Mouse (Mus musculus): ENCODE data around the gene Ets1.

Ets1 gene

DNA sequence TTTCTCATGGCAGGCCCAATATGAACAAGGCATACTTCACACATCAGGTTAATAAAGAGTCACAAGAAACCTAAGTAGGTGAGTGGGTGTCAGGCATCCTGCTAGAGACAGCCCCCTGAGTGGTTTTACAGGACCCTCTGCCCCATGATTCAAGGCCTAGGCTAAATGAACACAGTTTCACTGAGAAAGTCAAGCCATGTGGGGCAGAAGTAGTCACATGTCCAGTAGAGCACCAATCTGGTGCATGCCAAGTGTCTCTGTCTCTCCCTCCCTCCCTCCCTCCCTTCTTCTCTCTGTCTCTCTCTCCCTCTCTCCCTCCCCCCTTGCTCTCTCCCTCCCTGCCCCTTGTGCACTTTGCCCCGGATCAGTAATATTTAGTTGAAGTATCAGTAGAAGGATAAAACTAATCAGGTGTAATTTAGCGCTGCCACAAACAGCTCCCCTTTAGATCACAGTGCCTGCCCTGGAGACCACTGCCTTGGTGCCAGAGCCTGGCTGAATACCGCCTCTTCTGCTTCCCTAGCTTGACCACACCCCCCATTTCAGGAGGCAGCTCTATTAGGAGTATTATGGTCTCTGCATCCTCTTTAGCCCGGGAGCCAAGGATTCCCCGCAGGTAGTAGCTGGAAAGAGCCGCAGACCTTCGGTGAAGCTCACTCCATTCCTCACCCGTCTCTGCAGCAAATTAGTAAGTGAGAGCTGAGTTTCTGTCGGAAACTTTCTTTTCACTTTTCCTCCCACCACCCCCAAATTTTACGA is at the start of gene Ets1:
TSS of gene Ets1 (plus strand) at position 595 of the 759 bp plus-strand sequence.
- no peak for DNase-seq

GRCm38 (mm10) chr9:32589900-32590299 is 46.1 kb upstream of the Ets1 start:
- DNase-seq = peak; percentile 78 to 84

- DNase-seq = no peak
These were observed 45.5 kb upstream of the Ets1 start for GRCm38 (mm10) chr9:32590571-32590970.

DNA sequence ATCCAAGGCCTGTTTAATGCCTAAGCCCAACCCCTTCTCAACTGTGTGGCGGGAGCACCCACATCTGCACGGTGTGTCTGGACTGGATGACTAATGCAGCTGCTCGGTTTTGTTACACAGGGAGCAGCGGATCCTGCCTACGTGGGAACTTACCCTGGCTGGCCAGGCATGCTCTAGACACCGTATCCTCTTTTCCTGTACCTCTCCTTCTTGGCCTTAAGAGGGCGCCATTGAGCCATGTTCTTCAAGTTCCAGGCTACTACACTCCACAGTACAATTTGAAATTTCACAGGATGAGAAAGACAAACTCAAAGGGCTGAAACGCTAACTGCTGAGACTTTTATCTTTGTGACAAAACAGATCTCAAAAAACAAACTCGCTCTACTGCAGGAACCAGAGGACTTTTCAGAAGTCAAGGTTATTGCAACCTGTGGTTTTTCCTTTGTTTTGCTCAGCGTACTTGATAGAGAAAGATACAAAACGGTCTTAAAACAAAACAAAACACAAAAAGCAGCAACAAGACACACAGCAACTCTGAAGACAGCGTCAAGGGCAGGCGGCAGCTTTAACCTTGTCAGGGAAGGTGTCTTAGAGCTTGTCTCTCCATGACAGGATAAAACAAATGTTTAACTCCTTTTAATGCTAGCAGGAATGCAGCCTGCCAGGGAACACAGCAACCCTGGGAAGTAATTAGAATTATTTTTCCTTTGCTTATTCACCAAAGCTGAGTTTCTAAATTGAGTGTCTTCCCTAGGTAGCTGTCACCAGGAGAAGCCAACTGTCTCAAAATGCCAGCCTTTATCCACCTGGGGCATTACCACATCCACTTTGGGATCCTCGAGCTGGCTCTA is 44.1 kb upstream of the Ets1 start:
- peak; percentile 66 to 76 for DNase-seq

GRCm38 (mm10) chr9:32592583-32592890 is 43.5 kb upstream of the Ets1 start:
- no peak for DNase-seq

- no peak for DNase-seq
These were observed 42.2 kb upstream of the Ets1 start for GRCm38 (mm10) chr9:32593816-32594215.

DNA sequence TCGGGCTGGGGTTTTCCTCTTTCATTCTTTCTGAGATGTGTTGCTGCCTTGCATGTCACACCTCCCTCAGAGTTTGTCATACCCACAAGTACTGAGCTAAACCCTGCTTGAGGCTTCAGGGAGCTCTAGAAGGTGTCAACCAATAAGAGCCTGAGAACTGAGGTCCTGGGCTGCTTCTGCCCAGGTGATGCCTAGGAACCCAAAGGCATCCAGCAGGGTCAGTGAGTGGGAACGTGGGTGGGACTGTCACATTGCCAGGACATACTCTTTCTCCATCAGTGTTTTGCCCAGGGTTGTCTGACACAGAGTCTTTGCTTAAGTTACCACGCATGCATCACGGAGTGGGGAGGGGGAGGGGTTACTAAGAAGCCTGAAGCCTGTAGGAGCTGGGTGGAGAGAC is 41.7 kb upstream of the Ets1 start:
- DNase-seq = no peak

DNA sequence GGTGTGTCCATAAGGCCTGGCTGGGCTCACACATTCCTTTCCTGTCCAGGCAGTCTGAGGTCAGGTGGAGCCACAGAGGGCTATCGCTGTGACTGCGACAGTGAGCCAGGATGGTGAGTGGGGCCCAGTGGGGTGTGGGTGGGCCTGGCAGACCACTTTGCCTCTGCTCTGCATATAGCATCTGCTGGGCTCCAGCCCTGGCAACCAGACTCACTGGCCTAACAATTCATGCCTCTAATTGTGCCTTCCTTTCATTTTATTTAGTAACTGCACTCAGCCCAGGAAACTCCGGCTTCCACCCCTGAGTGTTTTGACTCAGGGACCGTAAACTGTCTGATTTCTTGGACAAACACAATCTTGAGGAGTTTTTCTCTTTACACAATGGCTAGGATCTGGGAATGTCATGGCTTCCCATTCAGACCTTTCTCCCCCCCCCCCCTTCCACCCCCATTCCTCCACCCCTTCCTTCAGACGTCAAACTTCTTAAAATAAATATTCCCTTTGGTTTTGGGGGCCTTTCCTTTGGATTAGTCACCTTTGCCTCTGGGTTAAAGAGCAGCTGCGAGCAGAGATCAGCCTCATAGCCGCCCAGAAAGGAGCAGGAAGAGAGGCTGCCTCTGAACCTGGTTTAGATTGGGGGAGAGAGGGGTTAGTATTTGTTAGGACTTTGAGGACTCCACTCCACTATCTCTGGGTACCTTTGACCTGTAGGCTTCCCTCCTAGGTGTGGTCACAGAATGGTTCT is 40.8 kb upstream of the Ets1 start:
- DNase-seq = no peak

DNA sequence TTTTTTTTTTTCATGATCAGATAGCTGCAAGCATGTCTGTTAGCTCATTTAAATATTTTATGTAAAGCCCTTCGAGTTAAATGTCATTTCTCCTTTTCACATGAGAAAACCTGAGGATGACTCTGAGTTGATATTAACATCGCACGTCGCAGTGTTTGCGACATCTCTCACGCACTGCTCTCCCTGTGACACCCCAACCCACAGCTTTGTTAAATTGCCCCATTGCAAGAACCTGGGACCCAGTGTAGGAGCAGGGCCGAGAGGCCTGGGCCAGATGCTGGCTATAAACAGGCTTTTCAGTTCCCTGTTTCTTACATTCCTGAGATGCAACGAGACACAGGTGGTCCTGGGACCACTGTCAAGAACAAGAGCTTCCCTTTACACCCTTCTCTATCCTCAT is 39.7 kb upstream of the Ets1 start:
- DNase-seq = no peak

DNA sequence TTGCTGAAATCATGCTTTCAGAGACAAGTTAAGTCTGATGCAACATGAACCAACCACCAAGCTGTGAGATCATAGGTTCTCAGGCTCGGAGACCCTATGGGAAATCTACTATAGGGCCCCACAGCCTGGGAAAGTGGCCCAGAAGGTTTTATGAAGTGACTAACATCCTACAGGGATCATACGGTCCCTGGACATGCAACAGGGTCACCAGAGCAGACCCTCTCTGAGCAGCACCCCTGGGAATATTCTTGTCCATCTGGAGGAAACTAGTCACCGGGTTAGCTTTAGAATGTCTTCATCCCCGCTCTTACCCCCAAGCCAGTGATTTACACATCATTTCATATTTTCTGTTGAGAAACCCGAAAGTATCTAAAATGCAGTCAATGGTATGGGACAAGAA is 34.1 kb upstream of the Ets1 start:
- DNase-seq = no peak

GRCm38 (mm10) chr9:32603097-32603496 is 32.9 kb upstream of the Ets1 start:
- DNase-seq = no peak

DNA sequence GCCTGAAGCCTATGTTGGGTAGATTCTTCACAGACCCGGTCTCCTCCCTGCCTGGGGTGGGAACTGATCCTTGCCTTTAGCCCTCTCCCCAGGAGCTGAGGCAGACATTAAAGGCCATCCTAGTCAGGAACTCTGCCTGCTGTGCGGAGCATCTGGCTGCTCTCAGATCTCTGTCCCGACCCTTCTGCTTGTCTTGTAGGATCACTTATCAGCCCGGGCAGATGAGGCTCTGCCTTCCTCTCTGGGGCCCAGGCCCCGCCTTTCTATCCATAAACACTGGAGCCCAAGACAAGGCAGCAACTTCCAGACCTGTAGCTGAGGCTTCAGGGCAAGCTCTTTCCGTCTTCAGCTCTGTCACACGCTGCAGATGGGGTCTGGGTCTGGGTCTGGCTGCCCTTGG is 28.8 kb upstream of the Ets1 start:
- DNase-seq = peak in 1 of 2 experiments; percentile 25

DNA sequence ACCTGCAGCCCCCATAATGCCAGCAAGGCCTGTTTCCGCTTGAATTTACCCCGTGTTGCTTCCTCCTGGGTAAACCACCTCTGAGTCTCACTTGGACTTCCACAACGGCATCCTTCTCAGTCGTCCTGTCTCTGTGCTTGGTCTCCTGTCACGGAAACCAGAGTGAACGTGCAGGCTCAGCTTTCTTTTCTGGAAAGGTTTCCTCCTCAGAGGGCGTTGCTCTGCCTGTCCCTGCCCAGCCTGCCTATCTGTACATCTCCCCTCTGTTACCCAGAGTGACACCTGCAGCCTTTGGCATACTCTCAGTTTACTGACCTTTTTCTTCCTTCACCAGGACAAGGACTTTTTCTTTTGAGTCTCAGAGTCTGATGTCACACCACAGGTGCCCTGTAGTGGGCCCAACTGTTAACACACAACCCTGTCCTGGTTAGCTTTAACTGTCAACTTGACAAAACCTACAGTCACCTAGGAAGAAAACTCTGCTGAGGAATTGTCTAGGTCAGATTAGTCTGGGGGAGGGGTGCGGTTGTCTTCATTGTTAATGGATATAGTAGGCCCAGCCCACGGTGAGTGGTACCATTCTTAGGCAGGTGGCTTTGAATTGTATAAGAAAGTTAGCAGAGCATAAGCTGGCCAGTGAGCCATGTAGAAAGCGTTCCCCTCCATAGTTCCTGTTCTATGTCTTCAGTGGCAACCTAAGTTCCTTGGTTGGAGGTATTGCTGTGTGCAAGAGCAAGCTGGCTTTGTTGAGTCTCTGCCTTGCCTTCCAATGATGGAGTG is 27.0 kb upstream of the Ets1 start:
- no peak for DNase-seq

GRCm38 (mm10) chr9:32610218-32610617 is 25.8 kb upstream of the Ets1 start:
- DNase-seq = no peak

DNA sequence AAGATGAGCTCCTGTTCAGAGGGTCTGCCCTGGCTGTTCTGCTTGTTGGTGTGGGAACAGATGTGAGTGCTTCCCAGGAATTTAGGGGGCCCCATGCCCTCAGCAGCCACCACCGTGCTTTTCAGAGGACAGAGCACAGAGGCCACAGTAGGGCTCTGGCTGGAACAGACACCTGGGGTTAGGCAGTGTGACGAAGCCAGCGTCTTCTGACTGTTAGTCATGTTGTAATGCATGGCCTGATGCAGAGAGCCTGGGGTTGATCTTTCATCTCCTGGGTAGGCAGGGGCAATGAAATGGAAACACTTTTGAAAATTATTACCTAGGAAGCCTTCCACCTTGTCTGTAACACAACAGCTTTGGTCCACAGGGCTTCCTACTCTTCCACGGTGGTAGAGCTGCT is 25.4 kb upstream of the Ets1 start:
- DNase-seq = no peak

DNA sequence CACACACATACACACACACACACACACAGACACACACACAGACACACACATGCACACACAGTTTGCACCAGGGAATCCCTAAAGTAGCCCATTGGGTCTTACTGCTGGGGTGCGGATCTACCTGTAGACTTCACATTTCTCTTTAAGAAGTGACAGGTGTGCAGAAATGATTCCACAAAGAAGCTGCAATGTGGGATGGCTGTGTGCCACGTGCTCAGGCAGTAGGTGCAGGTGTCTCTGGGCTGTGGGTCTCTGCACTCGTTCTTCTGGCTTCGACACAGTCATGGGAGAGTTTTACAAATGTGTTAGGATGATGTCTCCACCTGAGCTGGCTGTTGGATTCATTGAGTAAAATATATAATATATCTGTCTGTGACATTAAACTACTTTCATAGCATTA is 24.7 kb upstream of the Ets1 start:
- no peak for DNase-seq

- no peak for DNase-seq
These were observed 23.6 kb upstream of the Ets1 start for GRCm38 (mm10) chr9:32612426-32612825.

DNA sequence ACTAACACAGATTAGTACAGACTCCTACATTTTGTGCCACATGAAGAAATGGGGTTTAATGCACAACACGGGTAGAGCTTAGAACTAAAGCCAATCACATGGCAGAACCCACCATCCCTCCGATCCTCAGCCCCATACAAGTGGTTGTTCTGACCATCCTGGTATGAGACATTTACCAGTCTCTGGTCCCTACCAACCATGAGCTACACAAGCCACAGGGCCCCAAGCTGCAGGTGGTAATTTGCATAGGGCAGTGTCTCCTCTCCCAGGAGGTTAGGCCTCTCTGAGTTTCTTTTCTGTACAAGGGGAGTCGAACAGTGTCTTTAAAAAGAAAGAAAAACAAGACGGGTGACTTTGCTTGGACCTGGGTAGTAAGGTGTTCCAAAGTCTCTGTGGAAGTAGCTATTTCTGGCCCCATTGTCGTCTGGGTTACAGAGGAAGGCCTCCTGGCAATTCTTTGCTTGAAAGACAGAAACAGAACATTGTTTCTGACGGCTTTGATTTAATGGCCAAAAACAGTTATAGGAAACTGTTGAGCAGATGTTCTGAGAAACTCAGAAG is 23.1 kb upstream of the Ets1 start:
- no peak for DNase-seq

DNA sequence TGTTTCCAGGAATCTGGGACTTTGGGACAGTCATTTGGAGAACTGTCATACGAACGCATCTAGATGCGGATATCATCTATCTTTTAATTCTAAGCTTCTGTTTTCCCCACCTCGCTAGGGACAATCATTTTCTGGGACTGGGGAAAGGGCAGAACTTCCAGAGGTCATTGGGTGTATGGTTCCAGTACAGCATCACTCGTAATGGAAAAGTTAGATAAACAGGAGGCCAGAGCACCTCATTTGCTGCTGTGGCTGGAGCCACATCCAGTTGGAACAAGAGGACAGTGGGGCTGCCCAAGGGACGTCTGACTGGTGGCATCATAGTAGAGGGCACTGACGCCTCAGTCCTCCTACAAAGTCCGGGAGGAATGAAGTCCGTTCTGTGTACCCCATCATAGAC is 21.8 kb upstream of the Ets1 start:
- DNase-seq = no peak

- no peak for DNase-seq
These were observed 20.6 kb upstream of the Ets1 start for GRCm38 (mm10) chr9:32615461-32615860.

GRCm38 (mm10) chr9:32615986-32616385 is 20.0 kb upstream of the Ets1 start:
- DNase-seq = peak in 1 of 2 experiments; percentile 40

Measured in lung, adult 18-20 months (tissue).